Comparison of ENCODE assay signal across 23 mouse cellular contexts in genomic region chr1:82068571-82068970, GRCm38 (mm10).
A peak's percentile ranks its signal among the peaks of the same experiment; 100 is the strongest.
DNase-seq lines count a peak whose midpoint lies in the region; TF ChIP-seq lines count a peak whose summit lies in the region.
"Had no signal": no experiment of that assay in that cellular context is flagged by ENCODE, and none has a peak within 500 bp of the region (broad histone marks: within the 10 kb centered on the region; RNA-seq: fewer than 3 reads in every experiment).

No protein-coding gene starts in this region.

- H3K4me2 ChIP-seq in myocyte (ENCODE audit: low read depth) = peak overlapping the region; percentile 47
- H3K4me2 ChIP-seq: embryonic facial prominence, embryonic 13.5 days; embryonic facial prominence, embryonic 15.5 days; forebrain, embryonic 12.5 days had no signal

- H3K79me2 ChIP-seq in myocyte (ENCODE audit: control insufficient read depth, insufficient read depth) = no peaks in the 10 kb centered on the region

- H3ac ChIP-seq in myocyte (ENCODE audit: control insufficient read depth, insufficient read length) = no peak overlapping the region

- no peak overlapping the region for H3K4me3 ChIP-seq in myocyte
- H3K4me3 ChIP-seq: embryonic facial prominence, embryonic 13.5 days; embryonic facial prominence, embryonic 15.5 days; erythroblast, embryonic 14.5 days; forebrain, embryonic 10.5 days; forebrain, embryonic 12.5 days had no signal

- peak; percentile 13 for DNase-seq in heart, adult 11 months
- DNase-seq in heart, postnatal 14 days = no peak
- peak; percentile 68 for DNase-seq in Muller cell, postnatal 12 days (ENCODE audit: inconsistent ontology term)
- DNase-seq in cerebellum, postnatal 36 days = no peak
- no peak for DNase-seq in embryo, embryonic 11 days
- DNase-seq: adrenal gland, adult 2 months; adrenal gland, postnatal 10 days; adrenal gland, postnatal 25 days; B cell, adult 2 months; cerebellum, adult 11 months; cerebellum, adult 18-20 months; cerebellum, adult 8-10 months; cerebellum, adult 9-11 months; cerebellum, postnatal 14 days had no signal

- intact Hi-C loops in heart, postnatal 14 days (cut with DNase I) = no loop called here

- no peak for TF ChIP-seq POLR2A in myocyte (IDR thresholded peaks at IDR 0.05; ENCODE audit: insufficient read length, low read depth)

- no peaks in the 10 kb centered on the region for H3K27me3 ChIP-seq in myocyte (ENCODE audit: control insufficient read depth, insufficient read depth, insufficient read length)
- H3K27me3 ChIP-seq: CH12.LX; embryonic facial prominence, embryonic 13.5 days; embryonic facial prominence, embryonic 15.5 days; forebrain, embryonic 12.5 days; Patski had no signal

- H3K36me3 ChIP-seq in myocyte (ENCODE audit: control insufficient read depth, insufficient read depth) = no peaks in the 10 kb centered on the region
- H3K36me3 ChIP-seq: embryonic facial prominence, embryonic 13.5 days; embryonic facial prominence, embryonic 15.5 days; forebrain, embryonic 10.5 days; forebrain, embryonic 12.5 days; G1E had no signal

TF ChIP-seq in myocyte, 11 proteins besides CTCF, POLR2A, EP300 and RAD21:
- TF ChIP-seq REST (IDR thresholded peaks at IDR 0.05; ENCODE audit: insufficient read depth, insufficient read length) (no peak), POLR2AphosphoS2 (IDR thresholded peaks at IDR 0.05; ENCODE audit: insufficient read length, low read depth) (no peak), SRF (IDR thresholded peaks at IDR 0.05; ENCODE audit: control insufficient read depth, insufficient read length, low read depth) (no peak), MAX (IDR thresholded peaks at IDR 0.05; ENCODE audit: low read depth) (no peak), TCF3 (IDR thresholded peaks at IDR 0.05; ENCODE audit: insufficient read length, low read depth) (no peak), CEBPB (IDR thresholded peaks at IDR 0.05; ENCODE audit: insufficient read depth, poor library complexity, severe bottlenecking) (no peak), USF1 (IDR thresholded peaks at IDR 0.05; ENCODE audit: low read depth) (no peak), TCF12 (IDR thresholded peaks at IDR 0.05; ENCODE audit: insufficient read depth, poor library complexity, severe bottlenecking) (no peak), MYOG (IDR thresholded peaks at IDR 0.05; ENCODE audit: control insufficient read depth in 1 of 3, insufficient read depth in 1 of 3, insufficient read length in 2 of 3, low read depth in 2 of 3) (no peak), E2F4 (IDR thresholded peaks at IDR 0.05; ENCODE audit: insufficient read depth) (no peak), MYOD1 (IDR thresholded peaks at IDR 0.05; ENCODE audit: control insufficient read depth in 1 of 3, insufficient read length in 2 of 3, low read depth in 2 of 3) (no peak)

Comparison
In these comparisons a context has a peak if more than half of its experiments do, and no peak if none do; other contexts are left out.
1. DNase-seq: peak in heart, adult 11 months (single experiment) and Muller cell, postnatal 12 days (single experiment); none in heart, postnatal 14 days (0 of 2), cerebellum, postnatal 36 days (0 of 2) and embryo, embryonic 11 days (single experiment).